Mouse (Mus musculus): ENCODE measurements around the gene Mov10. TPM values are rescaled to one million over a fixed set of nuclear protein-coding genes. Genes with fewer than 3 reads are reported as not detected.

Mov10 gene
- total RNA-seq, 2 experiments from 2014 or later, result 12.3 to 22.3 TPM

DNA sequence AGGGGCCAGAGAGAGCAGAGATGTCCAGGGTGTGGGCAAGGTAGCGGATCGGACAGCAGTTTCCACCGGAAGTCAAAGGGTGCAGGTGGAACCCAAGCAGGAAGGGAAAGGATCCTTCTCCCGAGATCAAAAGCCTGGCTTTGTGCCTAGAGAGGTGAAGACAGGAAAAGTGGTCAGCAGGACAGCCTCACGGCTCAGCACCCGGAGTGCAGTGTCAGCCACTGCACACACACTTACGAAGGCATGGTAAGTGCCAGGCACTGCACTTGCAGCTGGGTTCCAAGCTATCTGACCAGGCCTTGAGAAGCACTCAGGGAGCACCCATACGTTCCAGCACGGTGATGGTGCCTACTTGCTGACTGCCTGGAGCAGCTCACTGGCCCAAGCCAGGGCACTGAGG is 12.8 kb downstream of the Mov10 start:
- no peak for DNase-seq

GRCm38 (mm10) chr3:104804312-104804711 is 14.1 kb downstream of the Mov10 start:
- DNase-seq, result no peak

DNA sequence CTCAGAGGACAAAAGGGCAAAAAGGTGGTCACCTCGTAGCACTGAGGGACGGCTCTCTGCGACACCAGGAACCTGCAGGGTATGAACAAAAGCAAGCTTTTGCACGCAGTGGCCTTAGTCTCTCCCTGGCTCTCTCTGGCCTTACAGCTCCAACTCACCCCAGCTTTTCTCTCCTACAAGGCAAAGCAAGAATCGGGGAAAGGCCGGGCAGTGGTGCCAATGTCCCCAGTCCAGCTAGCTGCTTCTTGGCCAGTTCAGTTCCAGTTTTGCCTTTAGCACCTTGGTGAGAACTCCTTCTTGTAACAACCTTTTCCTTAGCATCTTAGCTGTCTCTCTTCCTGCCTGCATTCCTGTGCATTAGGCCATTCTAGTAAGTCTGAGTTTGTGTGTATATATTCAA is 16.9 kb downstream of the Mov10 start:
- no peak for DNase-seq

- DNase-seq, result no peak
Measured at GRCm38 (mm10) chr3:104800681-104801080, 17.7 kb downstream of the Mov10 start.

DNA sequence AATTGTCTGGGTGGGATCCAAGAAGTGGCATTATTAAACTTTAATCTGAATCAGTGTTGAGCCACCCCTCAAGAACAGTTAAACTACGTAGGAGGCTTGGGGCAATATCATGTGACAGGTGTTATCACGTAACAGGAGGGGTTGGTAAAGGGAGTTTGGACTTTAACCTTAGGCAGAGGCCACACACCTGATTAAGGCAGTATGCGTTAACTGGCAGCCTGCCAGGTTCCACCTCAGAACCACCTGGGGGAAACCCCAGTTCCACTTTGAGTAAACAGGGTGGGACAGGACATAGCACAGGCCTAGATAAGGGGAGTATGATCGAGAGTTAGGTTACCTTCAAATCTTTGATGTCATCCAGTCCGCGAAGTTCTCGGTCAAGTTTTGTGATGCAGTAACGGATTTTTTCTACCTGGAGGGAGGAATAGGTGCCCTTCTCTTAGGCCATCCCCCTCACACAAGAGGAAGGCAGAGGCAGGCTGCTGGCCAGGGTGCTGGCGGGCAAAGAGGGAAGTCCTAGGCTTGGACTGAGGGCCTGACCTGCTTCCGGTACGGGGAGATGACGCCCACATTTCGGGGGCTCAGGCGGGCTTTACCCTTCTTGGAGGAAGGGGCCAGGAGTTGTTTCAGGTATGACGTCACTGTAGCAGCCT is 21.8 kb downstream of the Mov10 start:
- no peak for DNase-seq

- peak; percentile 32 to 40 for DNase-seq
Measured at GRCm38 (mm10) chr3:104795661-104796340, 22.6 kb downstream of the Mov10 start.

GRCm38 (mm10) chr3:104794953-104795470 is 23.4 kb downstream of the Mov10 start:
- DNase-seq, result peak in 1 of 2 experiments; percentile 18

DNA sequence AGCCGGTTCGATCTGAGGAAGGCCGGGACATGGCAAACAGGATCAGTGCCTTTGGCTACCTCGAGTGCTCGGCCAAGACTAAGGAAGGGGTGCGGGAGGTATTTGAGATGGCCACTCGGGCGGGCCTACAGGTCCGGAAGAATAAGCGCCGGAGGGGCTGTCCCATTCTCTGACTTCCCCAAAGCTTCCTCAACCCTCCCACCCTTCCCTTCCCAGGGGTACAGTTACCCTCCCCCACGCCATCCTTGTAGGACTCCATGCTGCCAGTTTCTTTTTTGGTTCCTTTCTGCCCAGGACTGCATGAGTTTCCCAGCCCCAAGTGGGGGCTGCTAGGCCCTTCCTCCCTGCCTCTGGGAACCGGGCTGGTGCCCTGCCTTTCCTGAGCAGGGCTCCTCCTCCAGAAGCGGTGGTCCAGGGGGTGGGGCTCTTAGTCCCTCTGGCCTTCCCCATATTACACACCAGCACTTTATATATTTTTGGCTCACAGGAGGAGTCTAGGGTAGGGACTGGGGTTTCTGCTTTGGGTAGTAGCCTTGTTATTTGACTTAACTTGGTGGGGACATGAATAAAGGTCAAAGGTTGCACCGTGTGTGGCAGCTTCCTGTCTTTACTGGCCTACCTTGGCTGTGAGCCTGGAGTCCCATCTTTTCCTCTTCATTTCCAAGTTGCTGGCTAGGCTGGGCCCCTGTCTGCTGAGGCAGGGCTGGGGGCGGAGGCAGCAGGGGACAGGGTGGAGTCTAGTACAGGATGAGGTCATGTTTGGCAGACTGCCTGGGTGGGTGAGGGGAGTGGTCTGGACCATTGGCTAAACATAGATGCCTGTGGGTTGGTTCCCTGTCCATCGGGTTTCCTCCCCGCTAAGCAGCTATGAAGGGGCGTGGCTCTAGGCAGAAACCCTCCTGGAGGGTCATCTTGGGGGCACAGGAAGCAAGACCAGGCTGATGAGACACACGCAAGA is 24.2 kb downstream of the Mov10 start:
- DNase-seq, result peak; percentile 88 to 92

- no peak for DNase-seq
Measured at GRCm38 (mm10) chr3:104792360-104793270, 25.7 kb downstream of the Mov10 start.

- no peak for DNase-seq
Measured at GRCm38 (mm10) chr3:104791671-104792070, 26.7 kb downstream of the Mov10 start.

- DNase-seq, result peak in 1 of 2 experiments; percentile 13
Measured at GRCm38 (mm10) chr3:104791017-104791416, 27.3 kb downstream of the Mov10 start.

GRCm38 (mm10) chr3:104790401-104790937 is 27.9 kb downstream of the Mov10 start:
- peak in 1 of 2 experiments; percentile 42 for DNase-seq

DNA sequence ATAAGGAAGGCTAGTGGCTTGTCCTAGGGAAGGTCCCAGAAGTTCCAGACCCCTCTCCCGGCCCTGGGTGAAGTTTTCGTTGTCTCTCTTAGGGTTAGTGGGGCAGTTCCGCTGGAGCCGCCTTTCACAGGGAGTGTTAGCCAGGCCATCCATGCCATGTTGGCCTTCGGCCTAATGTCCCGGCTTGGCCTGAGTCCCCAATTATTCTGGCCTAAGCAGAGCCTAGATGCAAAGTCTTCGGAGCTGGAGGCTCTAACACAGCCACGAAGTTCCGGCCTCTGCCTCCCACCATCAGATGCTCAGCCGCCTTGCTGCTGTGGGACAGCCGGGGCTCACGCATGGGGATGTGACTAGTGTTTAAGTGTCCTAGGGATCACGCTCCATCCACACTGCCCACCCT is 28.5 kb downstream of the Mov10 start:
- DNase-seq, result peak; percentile 54 to 60

- peak; percentile 20 to 26 for DNase-seq
Measured at GRCm38 (mm10) chr3:104789312-104789605, 29.1 kb downstream of the Mov10 start.

- peak; percentile 86 to 92 for DNase-seq
Measured at GRCm38 (mm10) chr3:104788561-104789311, 29.6 kb downstream of the Mov10 start.

- no peak for DNase-seq
Measured at GRCm38 (mm10) chr3:104788075-104788474, 30.3 kb downstream of the Mov10 start, which contains the start of gene Rhoc. TSS of gene Rhoc (plus strand) at chr3:104788375.

DNA sequence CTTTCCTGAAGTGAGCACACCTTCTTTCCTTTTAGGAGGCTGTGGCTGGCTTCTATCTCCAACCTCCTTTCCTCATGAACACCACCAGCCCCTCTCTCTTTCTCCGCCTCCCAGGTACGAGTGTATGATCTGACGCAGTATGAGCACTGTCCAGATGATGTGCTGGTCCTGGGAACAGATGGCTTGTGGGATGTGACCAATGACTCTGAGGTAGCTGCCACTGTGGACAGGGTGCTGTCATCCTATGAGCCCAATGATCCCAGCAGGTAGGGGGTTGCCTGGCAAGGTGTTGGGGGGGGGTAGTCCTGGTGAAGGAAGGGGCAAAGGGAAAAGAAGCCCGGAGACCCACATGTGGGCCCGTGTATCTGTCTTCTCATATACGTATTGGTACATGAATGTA is 33.1 kb downstream of the Mov10 start:
- DNase-seq, result no peak

GRCm38 (mm10) chr3:104783971-104784500 is 34.3 kb downstream of the Mov10 start:
- DNase-seq, result no peak

DNA sequence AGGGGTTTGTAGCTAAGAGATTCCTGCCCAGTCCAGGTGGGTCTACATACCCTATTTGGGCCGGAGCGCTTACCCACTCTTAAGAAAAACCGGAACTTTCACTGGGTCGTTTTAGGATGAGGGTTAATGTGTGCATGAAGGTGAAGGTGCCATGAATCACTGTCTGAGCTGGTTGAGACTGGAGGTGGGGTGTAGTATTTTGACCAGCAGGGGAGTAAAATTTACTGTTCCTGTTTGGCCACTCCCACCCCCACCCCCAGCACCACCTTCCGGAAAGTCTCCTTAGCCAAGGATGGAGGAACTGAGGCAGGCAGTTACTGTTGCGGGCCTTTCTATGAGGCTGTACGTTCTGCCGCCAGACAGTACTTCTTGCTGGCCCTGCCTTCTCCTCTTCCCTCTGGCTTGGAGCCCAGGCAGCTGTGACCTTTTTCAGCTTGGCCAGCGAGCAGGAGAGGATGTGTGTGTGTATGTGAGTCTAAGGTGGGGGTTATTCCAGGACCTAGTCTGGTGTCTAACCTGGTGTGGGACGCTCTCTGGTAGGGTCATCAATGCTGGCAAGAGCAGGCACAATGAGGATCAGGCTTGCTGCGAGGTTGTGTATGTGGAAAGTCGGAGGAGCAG is 36.2 kb downstream of the Mov10 start:
- DNase-seq, result peak; percentile 85 to 87
